Mouse (Mus musculus) liver, embryonic 15.5 days (tissue): ENCODE data around the gene Gm21828. TPM values are rescaled to one million over a fixed set of nuclear protein-coding genes. Genes with fewer than 3 reads are reported as not detected.
"Not testable (repeated sequence)": the region's sequence is repeated elsewhere in the genome, so short reads cannot be mapped to it uniquely, and the experiment has no call there.

ENCODE experiments used
- ATAC-seq: fragments of 200-750 bp; cut with Nextera tagmentation; 2 replicates; pipeline ENCODE4 v1.8.0; 2017; ENCODE audit warnings: moderate number of reproducible peaks, mild to moderate bottlenecking, moderate library complexity; ENCODE audit not compliant: insufficient read depth
- H3K27ac ChIP-seq: fragments of 300-500 bp; sonication (generic); replicated peaks from 2 replicates; pipeline ENCODE4 v1.5.1; 2015; ENCODE audit warnings: mild to moderate bottlenecking, inconsistent platforms
- H3K27me3 ChIP-seq: fragments of 300-500 bp; sonication (generic); 2 replicates; pipeline ENCODE4 v1.6.1; 2015; ENCODE audit warnings: mild to moderate bottlenecking, inconsistent platforms
- H3K36me3 ChIP-seq: fragments of 300-500 bp; sonication (generic); replicated peaks from 2 replicates; pipeline ENCODE4 v1.6.1; 2015; ENCODE audit warnings: moderate library complexity, mild to moderate bottlenecking, inconsistent platforms
- H3K4me1 ChIP-seq: fragments of 300-500 bp; sonication (generic); replicated peaks from 2 replicates; pipeline ENCODE4 v1.6.1; 2015; ENCODE audit warnings: inconsistent platforms
- H3K4me2 ChIP-seq: fragments of 300-500 bp; sonication (generic); 2 replicates; pipeline ENCODE4 v1.6.1; 2015; ENCODE audit warnings: moderate library complexity, mild to moderate bottlenecking, inconsistent platforms
- H3K4me3 ChIP-seq: fragments of 300-500 bp; sonication (generic); replicated peaks from 2 replicates; pipeline ENCODE4 v1.5.1; 2015; ENCODE audit warnings: mild to moderate bottlenecking, inconsistent platforms
- H3K9ac ChIP-seq: fragments of 300-500 bp; sonication (generic); 2 replicates; pipeline ENCODE4 v1.6.1; 2015; ENCODE audit warnings: moderate library complexity, mild to moderate bottlenecking, inconsistent platforms
- H3K9me3 ChIP-seq: fragments of 300-500 bp; sonication (generic); replicated peaks from 2 replicates; pipeline ENCODE4 v1.6.1; 2016; ENCODE audit warnings: inconsistent platforms
- WGBS: fragments of 180-500 bp; shearing (Covaris S2); methylation state at CpG from one replicate; pipeline ENCODE4 v1.1.7; 2015; ENCODE audit warnings: mixed read lengths; ENCODE audit not compliant: insufficient replicate concordance; 5-methylcytosine and 5-hydroxymethylcytosine counted together
- polyA plus RNA-seq: library from polyadenylated mRNA; unstranded; fragments of >200 nt; fragmentation: Nextera tagmentation; extraction: Ambion mirVana; gene quantifications from 2 replicates; pipeline ENCODE4 v1.2.1, GENCODE M21; 2015

The Gm21828 gene
- polyA plus RNA-seq, result not detected in 2 replicates

DNA sequence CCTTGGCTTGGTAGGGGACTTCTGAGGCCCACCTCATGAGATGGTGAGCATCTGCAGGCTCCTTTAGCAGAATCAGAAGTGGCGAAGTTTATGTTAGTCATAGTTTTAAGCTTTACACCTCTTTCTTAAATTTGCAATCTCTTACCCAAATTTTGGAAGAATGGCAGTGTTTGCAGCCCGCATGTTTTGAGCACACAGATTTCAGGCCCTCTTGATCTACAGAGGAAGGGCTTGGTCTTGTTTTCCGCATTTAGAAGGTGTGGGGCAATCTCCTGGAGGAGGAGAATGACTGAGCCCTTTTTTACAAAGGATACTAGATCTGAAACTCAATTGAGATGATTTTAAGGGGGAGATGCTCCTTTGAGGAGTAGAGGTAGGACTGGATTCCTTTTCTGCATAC lies at the start of gene Gm21828:
Gene Gm21828, minus strand, starts transcription at position 101 of the 400 bp plus-strand sequence.
- not testable (repeated sequence) for H3K9ac ChIP-seq, ATAC-seq, H3K27me3 ChIP-seq, H3K4me1 ChIP-seq, H3K36me3 ChIP-seq, H3K9me3 ChIP-seq, H3K4me2 ChIP-seq, H3K27ac ChIP-seq, H3K4me3 ChIP-seq
- no CpG with 5 or more reads among the region's 3 CpGs for WGBS

DNA sequence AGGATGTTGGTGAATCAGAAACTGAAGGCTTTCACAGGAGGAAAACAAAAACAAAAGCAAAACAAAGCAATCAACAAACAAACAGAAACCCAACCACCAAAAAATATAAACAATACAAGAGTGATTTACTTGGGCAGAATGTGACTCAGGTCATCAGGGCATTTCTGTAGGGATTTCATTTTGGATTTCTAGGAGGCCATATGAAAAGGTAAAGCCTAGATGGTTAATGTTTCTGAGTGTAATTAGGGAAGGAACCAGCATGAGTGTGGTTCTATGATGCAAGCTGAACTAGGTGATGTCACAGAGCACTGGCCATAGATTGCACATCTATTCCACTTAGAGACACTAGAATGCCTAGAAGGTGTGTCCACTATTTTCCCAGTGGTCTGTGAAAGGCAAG lies 28.4 kb upstream of the Gm21828 start, which contains the start of the genes Gm21440 and Gm21454:
Gene Gm21440, plus strand, starts transcription at position 301 of the 400 bp plus-strand sequence.
Gene Gm21454, plus strand, starts transcription at position 352 of the 400 bp plus-strand sequence.
- not testable (repeated sequence) for H3K9me3 ChIP-seq, H3K9ac ChIP-seq, H3K27me3 ChIP-seq, H3K4me1 ChIP-seq, H3K4me2 ChIP-seq, H3K4me3 ChIP-seq, ATAC-seq, H3K27ac ChIP-seq, H3K36me3 ChIP-seq

Other genes starting within 250 kb of the Gm21828 start
- gene Gm20807, start 181.0 kb downstream of the Gm21828 start, polyA plus RNA-seq, result not detected in 2 replicates
- gene Gm21891, start 90.4 kb downstream of the Gm21828 start, polyA plus RNA-seq, result not detected in 2 replicates
- gene Gm21425, start 62.0 kb downstream of the Gm21828 start, polyA plus RNA-seq, result not detected in 2 replicates
- gene Gm21440, start 28.5 kb upstream of the Gm21828 start, polyA plus RNA-seq, result not detected in 2 replicates
- gene Gm21454, start 28.5 kb upstream of the Gm21828 start, polyA plus RNA-seq, result not detected in 2 replicates
- not detected in 2 replicates for gene Gm21725, start 125.1 kb upstream of the Gm21828 start, polyA plus RNA-seq
- gene Gm21866, start 241.7 kb upstream of the Gm21828 start, polyA plus RNA-seq, result not detected in 2 replicates